Mouse (Mus musculus) left cerebral cortex, adult 11 months (tissue): ENCODE results near the gene Tshz3.

ENCODE experiments used
- DNase-seq: peaks from one replicate; pipeline ENCODE4 v3.0.0; 2022; ENCODE audit warnings: low spot score

Tshz3 gene

DNA sequence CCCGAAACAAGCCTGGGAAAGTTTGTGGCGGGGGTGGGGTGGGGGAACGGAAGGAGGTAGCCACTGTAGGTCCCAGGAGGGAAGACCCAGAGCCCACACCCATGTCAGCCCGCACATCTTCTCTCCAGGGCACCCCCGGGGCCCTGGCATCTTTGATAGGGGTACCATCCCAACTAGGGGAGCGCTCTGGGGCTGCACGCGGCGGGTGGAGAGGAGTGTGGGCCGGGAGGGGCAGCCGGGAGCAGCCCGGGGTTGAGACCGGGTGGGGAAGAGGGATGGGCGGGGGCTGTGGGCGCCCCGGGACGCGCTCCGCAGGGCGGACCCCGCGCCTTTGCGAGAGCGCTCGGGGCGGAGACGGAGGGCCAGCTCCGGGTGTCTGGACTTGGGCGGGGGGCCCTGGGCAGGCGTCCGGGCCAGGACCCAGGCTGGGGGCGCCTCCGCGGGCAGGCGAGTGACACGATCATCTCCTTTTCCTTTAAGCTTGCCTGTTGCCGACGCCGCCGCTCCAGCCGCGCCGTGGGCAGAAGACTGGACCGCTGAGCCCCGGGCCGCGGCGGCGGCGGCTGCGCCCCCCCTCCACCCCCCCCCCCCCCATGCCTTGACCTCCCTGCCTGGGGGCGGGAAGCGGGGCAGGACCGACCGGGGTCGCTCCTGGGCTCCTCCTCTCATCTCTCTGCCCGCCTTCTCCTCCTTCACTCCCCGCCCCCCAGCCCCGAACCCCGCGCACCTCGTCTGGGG lies 631 bp upstream of the Tshz3 start:
- no peak for DNase-seq

DNA sequence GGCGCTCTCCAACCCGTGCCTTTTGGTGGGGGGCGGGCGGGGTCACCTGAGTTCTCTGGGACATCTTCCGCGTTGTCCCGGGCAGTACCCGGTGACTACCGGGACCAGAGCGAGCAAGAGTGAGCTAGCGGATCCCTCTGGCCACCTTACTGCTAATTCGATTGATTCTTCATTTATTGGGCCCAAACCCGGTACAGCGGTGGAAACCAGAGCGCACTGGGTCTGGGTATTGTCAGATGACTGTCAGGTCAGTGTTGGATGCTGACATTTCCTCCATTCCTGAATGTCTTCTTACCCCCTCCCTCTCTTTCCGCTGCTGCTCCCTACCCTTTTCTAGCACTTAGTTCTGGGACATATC lies 650 bp downstream of the Tshz3 start:
- no peak for DNase-seq

- no peak for DNase-seq
Observed at GRCm38 (mm10) chr7:36699001-36699987, 1.4 kb downstream of the Tshz3 start.

DNA sequence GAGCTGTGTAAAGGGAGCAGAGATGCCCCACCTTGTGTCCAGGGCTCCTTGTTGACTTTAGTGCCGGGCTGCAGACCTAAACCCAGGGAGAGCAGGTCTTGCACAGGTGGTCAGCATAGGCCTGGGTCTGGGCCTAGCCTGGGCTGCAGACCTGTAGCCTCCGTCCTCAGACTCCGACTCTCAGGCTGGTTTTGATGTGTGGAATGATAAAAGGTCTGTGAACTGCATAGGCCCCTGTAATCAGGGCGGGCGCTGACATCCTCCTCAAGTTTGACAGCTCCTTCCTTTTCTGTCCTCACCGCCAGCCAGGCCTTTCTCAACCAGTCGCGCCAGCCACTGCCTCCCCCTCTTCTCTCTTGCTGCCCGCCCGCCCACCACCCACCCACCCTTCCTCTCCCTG lies 8.7 kb downstream of the Tshz3 start:
- DNase-seq = no peak

GRCm38 (mm10) chr7:36707266-36707665 lies 9.3 kb downstream of the Tshz3 start:
- DNase-seq = no peak

- no peak for DNase-seq
Observed at GRCm38 (mm10) chr7:36707681-36708350, 9.9 kb downstream of the Tshz3 start.

DNA sequence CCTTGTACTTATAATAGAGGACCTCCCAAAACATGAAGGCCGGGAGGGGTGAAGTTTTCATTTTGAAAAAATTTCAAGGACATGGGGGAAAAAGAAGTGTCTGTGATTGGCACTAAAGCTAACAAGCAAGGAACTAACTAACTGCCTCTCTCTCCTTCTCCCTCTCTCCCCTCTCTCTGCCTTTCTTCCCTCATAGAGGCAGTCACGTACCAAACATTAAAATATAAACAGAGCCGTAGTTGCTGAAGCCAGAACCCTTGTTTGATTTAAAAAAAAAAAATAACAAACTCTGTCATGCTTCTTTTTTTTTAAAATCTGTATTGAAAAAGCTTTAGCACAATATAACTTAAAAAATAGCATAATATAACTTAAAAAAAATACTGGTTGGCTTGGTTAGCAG lies 10.9 kb downstream of the Tshz3 start:
- DNase-seq = no peak

DNA sequence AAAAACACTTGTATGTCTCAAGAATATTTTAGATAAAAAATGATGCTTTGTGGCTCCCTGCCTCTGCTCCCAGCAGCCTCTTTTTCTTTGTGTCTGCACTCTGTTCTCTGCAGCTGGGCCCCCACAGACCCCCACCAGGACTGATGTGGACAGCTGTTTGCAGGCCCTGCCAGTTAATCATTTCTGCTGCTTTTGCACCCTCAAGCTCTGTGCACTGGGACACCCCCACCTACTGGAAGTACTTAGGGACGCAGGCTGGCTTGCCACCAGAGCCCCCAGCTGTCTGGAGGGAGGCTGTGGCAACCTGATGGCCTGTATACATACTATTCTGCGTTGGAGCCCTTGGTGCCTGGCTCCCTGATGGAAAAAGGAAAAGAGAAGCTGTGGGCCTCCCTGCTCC lies 11.3 kb downstream of the Tshz3 start:
- no peak for DNase-seq

GRCm38 (mm10) chr7:36709974-36710373 lies 12.1 kb downstream of the Tshz3 start:
- no peak for DNase-seq

- no peak for DNase-seq
Observed at GRCm38 (mm10) chr7:36710387-36710786, 12.5 kb downstream of the Tshz3 start.

DNA sequence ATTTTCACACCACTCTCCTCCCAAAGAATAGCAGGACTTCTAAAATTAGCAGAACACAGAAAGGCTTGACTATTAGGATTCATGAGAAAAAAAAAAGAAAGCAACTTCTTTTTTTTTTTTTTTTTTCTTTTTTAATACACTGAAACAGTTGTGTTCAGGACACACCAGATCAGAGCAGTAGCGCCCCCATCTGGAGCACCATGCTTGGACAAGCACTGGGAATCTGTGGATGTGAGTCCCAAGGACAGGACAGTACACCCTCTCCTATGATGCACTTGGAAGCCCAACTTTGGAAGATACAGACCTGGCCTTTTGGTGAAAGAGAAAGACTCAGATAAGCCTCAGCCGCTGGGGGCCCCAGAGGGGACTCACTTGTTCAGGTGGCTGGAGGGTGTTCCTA lies 13.8 kb downstream of the Tshz3 start:
- no peak for DNase-seq

DNA sequence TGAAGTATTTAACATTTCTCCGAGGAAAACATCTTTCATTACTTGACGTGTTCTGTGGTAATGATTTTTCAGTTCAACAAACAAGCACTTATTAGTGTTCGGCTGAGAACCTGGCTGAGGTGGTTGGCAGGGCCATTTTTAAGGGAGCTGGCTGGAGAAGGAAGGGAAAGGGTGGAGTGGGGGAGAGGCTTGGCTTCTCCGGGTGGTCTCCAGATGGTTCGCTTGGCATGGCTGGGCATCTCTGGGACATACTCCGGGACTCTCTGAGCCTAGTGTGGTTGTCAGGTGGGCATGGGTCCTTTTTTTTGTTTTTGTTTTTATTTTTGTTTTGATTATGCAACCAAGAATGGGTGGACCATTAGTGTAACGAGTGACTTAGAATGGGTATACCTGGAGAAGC lies 16.4 kb downstream of the Tshz3 start:
- DNase-seq = no peak

DNA sequence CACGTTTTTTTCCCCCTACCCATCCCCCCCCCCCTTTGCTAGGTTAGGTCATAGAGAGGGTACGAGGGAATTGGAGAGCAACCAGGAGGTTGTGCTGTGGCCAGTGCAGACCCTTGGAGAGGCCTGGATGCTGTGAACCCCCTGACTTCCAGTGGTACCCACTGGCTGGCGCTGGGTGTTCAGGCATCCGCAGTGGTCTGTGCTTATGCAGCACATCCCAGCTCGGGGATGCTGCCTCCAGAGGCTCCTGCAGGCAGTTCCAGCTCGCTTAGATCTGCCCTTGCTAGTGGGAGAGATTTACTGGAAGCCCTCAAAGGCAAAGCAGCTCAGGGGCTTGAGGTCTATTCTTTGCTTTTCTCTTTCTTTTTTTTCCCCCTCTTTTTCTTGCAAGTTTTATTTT lies 19.3 kb downstream of the Tshz3 start:
- DNase-seq = no peak

DNA sequence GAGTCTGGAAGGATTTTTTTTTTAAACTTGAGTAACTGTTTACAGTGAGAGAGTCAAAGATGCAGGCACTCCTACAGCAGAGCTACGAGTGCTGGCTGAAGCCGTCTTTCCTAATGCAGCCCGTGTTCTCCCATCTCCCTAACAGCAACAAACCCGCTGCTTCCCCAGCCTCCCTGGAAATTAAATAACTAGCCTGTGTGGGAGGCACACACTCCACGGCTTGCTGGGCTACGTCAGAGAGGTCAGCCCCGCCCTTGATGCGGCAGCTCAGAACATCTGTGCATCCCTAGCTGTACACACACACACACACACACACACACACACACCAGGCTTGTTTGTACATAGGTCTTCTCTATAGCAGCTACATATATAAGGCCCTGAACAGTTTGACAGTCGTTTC lies 22.9 kb downstream of the Tshz3 start:
- no peak for DNase-seq

DNA sequence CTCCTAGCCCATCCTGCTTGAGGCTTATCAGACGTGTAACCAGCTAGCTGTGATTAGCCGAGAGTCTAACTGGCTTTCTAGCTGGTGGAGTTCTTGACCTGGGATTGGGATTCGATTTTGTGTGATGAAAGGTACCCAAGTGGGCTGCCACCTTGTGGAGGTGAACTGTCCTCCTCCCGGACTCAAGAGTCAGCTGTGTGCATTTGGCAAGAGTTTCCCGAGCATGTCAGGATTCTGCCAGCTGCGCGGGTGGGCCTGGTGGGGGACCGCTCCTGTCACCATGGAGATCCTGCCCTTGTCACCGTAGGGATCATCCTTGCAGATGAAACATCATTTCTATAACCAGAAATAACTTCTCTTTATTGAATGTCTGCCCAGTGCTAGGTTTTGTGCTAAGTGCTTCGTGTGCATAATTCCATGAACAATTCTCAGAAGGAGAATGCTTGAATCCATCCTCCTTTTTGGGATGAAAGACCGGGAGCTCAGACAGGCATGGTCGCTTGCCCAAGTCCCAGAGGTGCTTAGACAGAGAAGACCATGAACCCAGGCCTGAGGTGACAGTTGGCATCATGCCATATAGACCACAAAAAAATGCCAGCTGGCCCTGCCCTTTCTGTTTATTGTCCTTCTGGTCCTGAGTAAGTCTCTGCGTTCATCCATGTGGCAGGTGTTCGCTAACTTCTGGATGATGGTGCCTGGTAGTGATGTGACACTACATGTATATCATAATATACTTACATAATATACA lies 38.6 kb downstream of the Tshz3 start:
- no peak for DNase-seq

DNA sequence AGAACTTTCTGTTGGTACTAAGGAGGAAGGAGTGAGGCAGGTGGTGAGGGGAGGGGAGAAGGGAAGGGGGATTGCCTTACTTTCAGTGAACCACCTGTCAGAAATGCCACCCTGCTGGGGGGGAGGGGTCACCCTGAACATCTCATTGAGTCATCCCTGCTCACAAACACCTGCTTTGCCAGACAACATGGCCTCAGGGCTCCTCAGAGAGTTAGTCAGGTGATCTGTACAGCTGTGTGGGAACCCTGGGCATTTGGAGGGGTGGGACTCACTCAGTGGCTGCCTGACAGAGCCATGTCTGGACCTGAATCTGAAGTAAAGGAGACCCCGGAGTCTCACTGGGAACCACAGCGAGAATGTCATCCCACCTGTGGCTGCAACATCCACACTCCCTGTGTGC lies 53.6 kb downstream of the Tshz3 start:
- DNase-seq = no peak

DNA sequence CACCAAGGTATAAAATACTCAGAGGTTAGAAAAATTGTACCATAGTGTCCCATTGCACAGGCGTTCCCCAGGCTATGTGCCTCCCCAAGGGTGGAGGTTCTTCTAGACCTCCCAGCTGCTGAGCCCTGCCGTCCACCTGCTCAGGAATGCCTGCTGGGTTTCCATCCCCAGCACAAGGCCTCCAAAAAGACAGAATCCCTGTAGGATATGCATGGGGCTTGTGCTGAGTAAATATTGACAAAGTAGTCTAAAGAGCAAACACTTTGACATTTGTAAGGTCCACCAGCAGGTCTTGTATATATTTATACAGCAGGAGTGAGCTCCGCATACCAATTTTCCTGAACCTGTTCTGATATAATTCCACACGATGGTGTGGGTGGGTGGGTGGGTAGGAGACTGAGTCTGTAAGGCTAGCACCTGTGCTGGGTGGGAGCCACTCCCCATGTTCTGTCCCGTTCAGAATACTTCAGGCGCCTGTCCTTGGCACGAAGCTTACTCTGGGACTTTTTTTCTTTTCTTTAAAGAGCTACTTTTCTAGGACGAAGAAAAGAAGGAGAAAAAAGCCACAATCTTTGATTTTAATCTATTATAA lies 69.7 kb downstream of the Tshz3 start:
- no peak for DNase-seq

- DNase-seq = no peak
Observed at GRCm38 (mm10) chr7:36773086-36773485, 75.2 kb downstream of the Tshz3 start.

- no peak for DNase-seq
Observed at GRCm38 (mm10) chr7:36776956-36777355, 79.0 kb downstream of the Tshz3 start.

GRCm38 (mm10) chr7:36778456-36778855 lies 80.5 kb downstream of the Tshz3 start:
- DNase-seq = no peak

DNA sequence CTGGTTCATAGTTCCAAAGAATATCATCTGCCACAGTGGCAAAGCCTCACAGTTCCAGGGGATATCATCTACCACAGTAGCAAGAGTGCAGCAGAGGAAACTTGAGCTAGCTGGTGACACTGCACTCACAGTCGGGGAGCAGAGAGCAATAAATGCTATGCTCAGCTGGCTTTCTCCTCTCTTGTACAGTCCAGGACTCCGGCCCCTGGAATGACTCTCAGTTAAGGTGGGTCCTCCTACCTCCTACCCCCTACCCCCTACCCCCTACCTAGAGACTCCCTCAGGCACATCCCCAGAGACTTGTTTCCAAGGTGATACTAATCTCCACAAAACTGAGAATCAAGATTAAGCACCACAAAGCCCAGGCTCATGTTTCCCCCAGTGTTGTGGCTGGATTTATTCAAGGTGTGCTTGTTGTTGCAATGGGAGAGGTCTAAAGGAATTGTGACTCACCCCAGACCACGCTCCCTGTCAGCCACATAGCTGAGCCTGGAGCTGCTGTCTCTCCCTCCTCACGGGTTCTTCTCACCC lies 86.4 kb downstream of the Tshz3 start:
- DNase-seq = no peak
